Mouse (Mus musculus): ENCODE results near the gene Add2. TPM values are rescaled to one million over a fixed set of nuclear protein-coding genes. Genes with fewer than 3 reads are reported as not detected.

The Add2 gene
- polyA plus RNA-seq, 1 experiment from 2014 or later, result 94.7 TPM

DNA sequence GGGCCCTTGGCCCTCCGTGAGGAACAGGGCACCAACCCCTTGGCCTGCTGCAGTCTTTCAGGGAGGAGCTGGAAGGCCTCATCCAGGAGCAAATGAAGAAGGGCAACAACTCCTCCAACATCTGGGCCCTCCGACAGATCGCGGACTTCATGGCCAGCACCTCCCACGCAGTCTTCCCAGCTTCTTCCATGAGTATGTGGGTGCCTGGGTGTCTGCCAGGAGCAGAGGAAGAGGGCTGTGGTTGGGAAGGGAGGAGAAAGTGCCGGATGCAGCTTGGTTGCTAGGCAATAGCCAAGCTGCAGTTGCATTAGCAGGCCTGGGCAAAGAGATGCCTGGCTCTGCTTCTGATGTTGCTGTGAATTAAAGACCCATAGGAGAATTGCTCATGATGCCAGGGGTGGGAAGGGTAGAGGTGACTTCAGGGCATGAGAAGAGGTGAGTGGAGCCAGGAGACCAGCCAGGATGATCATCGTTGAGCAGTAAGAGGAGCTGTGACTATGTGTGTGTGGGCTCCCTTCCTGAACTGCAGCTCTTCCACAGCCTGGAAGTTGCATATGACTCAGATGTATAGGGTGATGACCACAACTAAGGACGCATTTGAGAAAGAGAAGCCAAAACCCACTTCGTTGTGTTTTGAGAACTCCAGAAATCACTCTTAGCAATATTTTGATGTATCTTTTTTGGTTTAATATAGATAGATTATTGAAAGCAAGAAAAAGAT, 58.5 kb downstream of the Add2 start:
- no peak; the same call in 1 of the 2 replicates for ATAC-seq (ENCODE audit: low read depth)
- peak overlapping the region; percentile 34; the same call in 1 of the 2 replicates for H3K27ac ChIP-seq (ENCODE audit: low read depth, low read length)

DNA sequence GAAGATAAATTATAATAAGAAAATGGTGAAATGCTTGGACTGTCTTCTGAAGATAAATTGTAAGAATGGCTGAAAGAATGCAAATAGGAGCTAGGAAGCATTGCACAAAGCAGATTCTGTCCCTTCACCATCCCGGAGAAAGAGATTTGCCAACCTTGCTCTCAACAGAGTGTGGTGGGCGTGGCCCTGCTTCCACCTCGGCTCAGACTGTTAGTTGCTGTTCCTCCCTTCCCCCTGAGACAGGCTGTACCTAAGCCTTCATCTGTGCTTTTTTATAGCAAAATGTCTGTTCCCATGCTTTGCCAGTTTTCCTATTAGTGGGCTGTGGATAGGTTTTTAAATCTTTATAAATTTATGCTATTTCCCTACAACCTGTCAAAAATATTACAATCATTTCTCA, 59.3 kb downstream of the Add2 start:
- Histone ChIP-seq H3K4me1 (ENCODE audit: control insufficient read depth, insufficient read depth, low read length) (0 out of 2 replicates have a peak, but pooled peaks cover 4% of the 10 kb centered on the region), H3K36me3 (ENCODE audit: control insufficient read depth, insufficient read depth, low read length) (peaks cover 14% of the 10 kb centered on the region), H3K27ac (ENCODE audit: low read depth, low read length) (no peak overlapping the region), H3K27me3 (ENCODE audit: control insufficient read depth, insufficient read depth, low read length) (no peaks in the 10 kb centered on the region), H3K9me3 (ENCODE audit: control insufficient read depth, low read length) (no peaks in the 10 kb centered on the region), H3K9ac (replicated peaks; ENCODE audit: low read depth, low read length) (no peak overlapping the region), H3K4me3 (ENCODE audit: low read depth, low read length) (no peak overlapping the region), H3K4me2 (ENCODE audit: low read depth, low read length) (no peak overlapping the region)
- 37% methylated on average over 3 of the region's 3 CpGs for WGBS
- ATAC-seq (ENCODE audit: low read depth), result no peak

More for the DNA sequence above, 58.5 kb downstream of the Add2 start:
- WGBS, result 71% methylated on average over 9 of the region's 9 CpGs
- H3K9me3 ChIP-seq (ENCODE audit: control insufficient read depth, low read length), result no peaks in the 10 kb centered on the region
- H3K9ac ChIP-seq (replicated peaks; ENCODE audit: low read depth, low read length), result no peak overlapping the region
- H3K27me3 ChIP-seq (ENCODE audit: control insufficient read depth, insufficient read depth, low read length), result no peaks in the 10 kb centered on the region
- H3K4me2 ChIP-seq (ENCODE audit: low read depth, low read length), result no peak overlapping the region
- peaks cover 12% of the 10 kb centered on the region for H3K36me3 ChIP-seq (ENCODE audit: control insufficient read depth, insufficient read depth, low read length)
- 0 out of 2 replicates have a peak, but pooled peaks cover 4% of the 10 kb centered on the region for H3K4me1 ChIP-seq (ENCODE audit: control insufficient read depth, insufficient read depth, low read length)
- no peak overlapping the region for H3K4me3 ChIP-seq (ENCODE audit: low read depth, low read length)

DNA sequence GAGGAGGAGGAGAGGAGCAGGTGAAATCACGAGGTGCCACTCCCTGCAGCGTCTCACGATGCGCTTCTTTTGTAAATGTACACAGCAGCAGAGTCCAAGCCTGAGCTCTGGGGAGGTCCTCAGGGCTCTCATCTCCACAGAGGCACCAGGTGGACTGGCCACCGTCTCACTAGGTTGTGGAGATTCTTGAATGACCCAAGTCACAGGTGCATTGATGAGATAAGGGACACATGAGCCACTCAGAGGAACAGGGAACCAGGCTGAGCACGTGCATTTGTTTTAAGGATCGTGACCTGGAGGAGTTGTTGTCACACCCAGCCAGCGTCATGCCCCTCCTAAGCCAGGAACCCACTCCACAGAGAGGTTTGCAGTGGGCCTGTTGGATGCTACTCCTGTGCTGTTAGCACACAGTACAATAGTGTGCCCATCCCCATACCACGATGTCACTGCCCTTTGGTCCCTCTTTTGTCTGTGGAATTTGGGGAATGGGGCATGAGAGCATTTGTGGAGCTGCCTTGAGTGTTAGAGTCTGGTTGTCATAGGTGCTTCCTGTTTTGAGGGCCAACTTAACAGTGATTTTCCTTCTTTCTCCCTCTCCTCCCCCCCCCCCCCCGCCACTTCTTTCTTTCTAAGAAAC, 65.8 kb downstream of the Add2 start:
- H3K4me2 ChIP-seq (ENCODE audit: low read depth, low read length), result no peak overlapping the region
- WGBS, result 79% methylated on average over 10 of the region's 10 CpGs
- no peak overlapping the region for H3K9ac ChIP-seq (replicated peaks; ENCODE audit: low read depth, low read length)
- no peak overlapping the region for H3K27ac ChIP-seq (ENCODE audit: low read depth, low read length)
- H3K27me3 ChIP-seq (ENCODE audit: control insufficient read depth, insufficient read depth, low read length), result no peaks in the 10 kb centered on the region
- no peak overlapping the region for H3K4me3 ChIP-seq (ENCODE audit: low read depth, low read length)
- no peaks in the 10 kb centered on the region for H3K9me3 ChIP-seq (ENCODE audit: control insufficient read depth, low read length)
- H3K4me1 ChIP-seq (ENCODE audit: control insufficient read depth, insufficient read depth, low read length), result no peaks in the 10 kb centered on the region
- peaks cover 24% of the 10 kb centered on the region for H3K36me3 ChIP-seq (ENCODE audit: control insufficient read depth, insufficient read depth, low read length)
- no peak for ATAC-seq (ENCODE audit: low read depth)

DNA sequence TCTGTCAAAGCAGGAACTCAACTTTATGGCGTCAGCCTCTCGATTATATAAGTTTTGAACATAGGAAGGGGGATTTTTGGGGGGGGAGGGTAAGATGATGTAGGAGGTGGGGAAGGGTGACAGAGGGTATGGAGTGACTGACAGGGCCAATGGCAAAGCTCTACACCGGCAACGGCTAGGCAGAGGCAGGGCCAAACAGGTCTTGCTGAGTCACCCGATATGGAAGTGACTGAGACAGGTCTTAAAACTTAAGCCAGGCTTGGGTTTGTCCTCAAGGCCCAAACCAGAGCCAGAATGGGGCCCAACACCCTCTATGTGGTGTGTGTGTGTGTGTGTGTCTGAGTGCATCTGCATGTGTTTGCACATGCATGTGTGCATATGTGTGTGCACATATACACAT, 67.0 kb downstream of the Add2 start:
- H3K36me3 ChIP-seq (ENCODE audit: control insufficient read depth, insufficient read depth, low read length), result peaks cover 24% of the 10 kb centered on the region
- no peak for ATAC-seq (ENCODE audit: low read depth)
- 86% methylated on average over 5 of the region's 5 CpGs for WGBS

DNA sequence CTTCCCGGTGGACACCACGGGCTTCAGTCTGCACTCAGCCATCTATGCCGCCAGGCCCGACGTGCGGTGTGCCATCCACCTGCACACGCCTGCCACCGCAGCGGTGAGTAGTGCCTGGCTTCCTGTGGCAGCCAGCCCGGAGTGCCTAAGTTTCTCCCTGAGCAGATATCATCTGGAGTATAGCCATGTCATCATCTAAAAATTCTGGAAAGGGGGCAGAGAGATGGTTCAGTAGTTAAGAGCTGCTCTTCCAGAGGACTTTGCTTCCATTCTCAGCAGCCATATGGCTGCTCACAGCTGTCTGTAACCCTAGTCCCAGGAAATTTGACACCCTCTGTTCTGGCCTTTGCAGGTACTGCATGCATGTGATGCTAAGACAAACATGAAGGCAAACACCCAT, 68.3 kb downstream of the Add2 start:
- H3K27me3 ChIP-seq (ENCODE audit: control insufficient read depth, insufficient read depth, low read length), result no peaks in the 10 kb centered on the region
- H3K4me2 ChIP-seq (ENCODE audit: low read depth, low read length), result no peak overlapping the region
- H3K9me3 ChIP-seq (ENCODE audit: control insufficient read depth, low read length), result no peaks in the 10 kb centered on the region
- no peak overlapping the region for H3K27ac ChIP-seq (ENCODE audit: low read depth, low read length)
- H3K36me3 ChIP-seq (ENCODE audit: control insufficient read depth, insufficient read depth, low read length), result peaks cover 33% of the 10 kb centered on the region
- no peak overlapping the region for H3K4me3 ChIP-seq (ENCODE audit: low read depth, low read length)
- no peak overlapping the region for H3K9ac ChIP-seq (replicated peaks; ENCODE audit: low read depth, low read length)
- no peak for ATAC-seq (ENCODE audit: low read depth)
- WGBS, result 95% methylated on average over 10 of the region's 10 CpGs
- H3K4me1 ChIP-seq (ENCODE audit: control insufficient read depth, insufficient read depth, low read length), result no peaks in the 10 kb centered on the region

More for the DNA sequence above, 67.0 kb downstream of the Add2 start:
- no peaks in the 10 kb centered on the region for H3K4me1 ChIP-seq (ENCODE audit: control insufficient read depth, insufficient read depth, low read length)
- H3K9ac ChIP-seq (replicated peaks; ENCODE audit: low read depth, low read length), result no peak overlapping the region
- H3K4me2 ChIP-seq (ENCODE audit: low read depth, low read length), result no peak overlapping the region
- no peak overlapping the region for H3K4me3 ChIP-seq (ENCODE audit: low read depth, low read length)
- no peaks in the 10 kb centered on the region for H3K9me3 ChIP-seq (ENCODE audit: control insufficient read depth, low read length)
- H3K27ac ChIP-seq (ENCODE audit: low read depth, low read length), result no peak overlapping the region
- no peaks in the 10 kb centered on the region for H3K27me3 ChIP-seq (ENCODE audit: control insufficient read depth, insufficient read depth, low read length)

DNA sequence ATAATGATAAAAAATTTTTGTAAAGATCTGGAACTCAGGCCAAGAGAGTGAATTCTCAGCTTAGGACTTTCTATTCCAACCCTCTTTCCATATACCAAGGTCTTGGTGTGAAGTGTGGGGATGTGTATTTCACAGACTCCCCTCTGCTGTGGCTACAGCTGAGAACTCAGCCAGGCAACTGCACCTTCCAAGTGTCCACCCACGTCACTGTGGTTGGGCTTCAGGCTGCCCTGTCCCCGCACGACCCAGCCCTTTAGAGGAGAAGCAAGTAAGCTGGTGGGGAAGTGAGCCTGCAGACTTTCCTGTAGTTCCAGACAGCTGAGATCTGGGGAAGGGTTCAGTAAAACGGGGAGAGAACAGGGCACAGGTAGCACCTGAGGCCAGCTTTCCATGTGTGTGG, 68.7 kb downstream of the Add2 start:
- 78% methylated on average over 4 of the region's 4 CpGs for WGBS
- Histone ChIP-seq H3K36me3 (ENCODE audit: control insufficient read depth, insufficient read depth, low read length) (peaks cover 37% of the 10 kb centered on the region), H3K27ac (ENCODE audit: low read depth, low read length) (no peak overlapping the region), H3K4me3 (ENCODE audit: low read depth, low read length) (no peak overlapping the region), H3K27me3 (ENCODE audit: control insufficient read depth, insufficient read depth, low read length) (no peaks in the 10 kb centered on the region), H3K9me3 (ENCODE audit: control insufficient read depth, low read length) (no peaks in the 10 kb centered on the region), H3K4me2 (ENCODE audit: low read depth, low read length) (no peak overlapping the region), H3K9ac (replicated peaks; ENCODE audit: low read depth, low read length) (no peak overlapping the region), H3K4me1 (ENCODE audit: control insufficient read depth, insufficient read depth, low read length) (no peaks in the 10 kb centered on the region)
- no peak for ATAC-seq (ENCODE audit: low read depth)

DNA sequence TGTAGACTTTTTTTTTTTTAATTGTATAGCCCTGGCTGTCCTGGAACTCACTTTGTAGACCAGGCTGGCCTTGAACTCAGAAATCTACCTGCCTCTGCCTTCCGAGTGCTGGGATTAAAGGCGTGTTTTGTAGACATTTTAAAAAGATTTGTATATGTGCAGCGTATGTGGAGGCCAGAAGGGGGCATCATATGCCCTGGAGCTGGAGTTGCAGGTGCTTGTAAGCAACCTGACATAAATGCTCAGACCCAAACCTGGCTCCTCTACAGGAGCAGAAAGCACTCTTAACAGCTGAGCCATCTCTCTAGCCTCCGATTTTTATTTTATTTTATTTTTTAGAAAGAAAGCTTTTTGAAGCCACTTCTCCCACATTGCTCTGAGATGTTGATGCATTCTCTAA, 70.5 kb downstream of the Add2 start:
- Histone ChIP-seq H3K9ac (replicated peaks; ENCODE audit: low read depth, low read length) (no peak overlapping the region), H3K4me1 (ENCODE audit: control insufficient read depth, insufficient read depth, low read length) (0 out of 2 replicates have a peak, but pooled peaks cover 3% of the 10 kb centered on the region), H3K36me3 (ENCODE audit: control insufficient read depth, insufficient read depth, low read length) (peaks cover 40% of the 10 kb centered on the region), H3K4me3 (ENCODE audit: low read depth, low read length) (no peak overlapping the region), H3K27me3 (ENCODE audit: control insufficient read depth, insufficient read depth, low read length) (no peaks in the 10 kb centered on the region), H3K27ac (ENCODE audit: low read depth, low read length) (no peak overlapping the region), H3K4me2 (ENCODE audit: low read depth, low read length) (no peak overlapping the region), H3K9me3 (ENCODE audit: control insufficient read depth, low read length) (no peaks in the 10 kb centered on the region)
- WGBS, result 88% methylated on average over 4 of the region's 4 CpGs
- no peak for ATAC-seq (ENCODE audit: low read depth)

DNA sequence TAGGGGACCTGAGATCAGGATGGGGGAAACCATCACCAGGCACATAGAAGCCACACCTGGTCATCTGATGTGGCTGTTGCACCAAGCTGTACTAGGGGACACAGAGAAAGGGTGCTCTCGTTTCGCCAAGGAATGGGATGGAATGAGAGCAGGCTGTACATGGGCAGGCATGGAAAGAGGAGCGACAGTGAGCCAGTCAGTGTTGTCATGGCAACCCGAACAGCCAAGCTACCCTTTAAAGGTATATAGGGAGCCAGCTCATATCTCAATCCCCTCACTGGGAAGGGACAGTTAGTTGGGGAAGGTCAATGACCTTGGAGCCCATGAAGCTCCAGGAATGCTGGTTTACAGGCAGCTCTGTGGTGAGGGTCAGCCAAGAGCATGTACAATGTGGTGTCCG, 73.0 kb downstream of the Add2 start:
- no peak for ATAC-seq (ENCODE audit: low read depth)
- WGBS, result 70% methylated on average over 5 of the region's 5 CpGs
- Histone ChIP-seq H3K4me1 (ENCODE audit: control insufficient read depth, insufficient read depth, low read length) (0 out of 2 replicates have a peak, but pooled peaks cover 3% of the 10 kb centered on the region), H3K9ac (replicated peaks; ENCODE audit: low read depth, low read length) (no peak overlapping the region), H3K27ac (ENCODE audit: low read depth, low read length) (no peak overlapping the region), H3K9me3 (ENCODE audit: control insufficient read depth, low read length) (no peaks in the 10 kb centered on the region), H3K4me3 (ENCODE audit: low read depth, low read length) (no peak overlapping the region), H3K36me3 (ENCODE audit: control insufficient read depth, insufficient read depth, low read length) (peaks cover 35% of the 10 kb centered on the region), H3K27me3 (ENCODE audit: control insufficient read depth, insufficient read depth, low read length) (no peaks in the 10 kb centered on the region), H3K4me2 (ENCODE audit: low read depth, low read length) (no peak overlapping the region)

DNA sequence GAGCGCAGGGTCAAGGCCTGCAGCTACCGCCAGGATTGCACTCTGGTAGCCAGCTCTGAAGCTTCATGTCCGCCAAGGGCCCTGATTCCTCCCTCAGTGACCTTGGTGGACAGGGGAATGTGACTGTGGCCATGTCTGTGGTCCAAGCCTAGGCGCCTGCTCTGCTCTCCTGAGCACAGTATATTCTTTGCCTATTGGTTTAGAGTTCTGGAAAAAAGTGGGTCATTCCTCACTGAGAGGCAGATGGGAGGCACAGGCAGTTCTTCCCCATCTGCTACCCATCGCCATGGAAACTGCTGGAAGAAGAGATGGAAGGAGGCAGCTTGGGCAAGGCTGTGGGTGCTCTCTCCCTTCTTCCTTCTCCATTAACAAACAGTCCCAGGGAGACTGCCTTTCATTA, 74.4 kb downstream of the Add2 start:
- H3K4me1 ChIP-seq (ENCODE audit: control insufficient read depth, insufficient read depth, low read length), result 0 out of 2 replicates have a peak, but pooled peaks cover 3% of the 10 kb centered on the region
- peaks cover 32% of the 10 kb centered on the region for H3K36me3 ChIP-seq (ENCODE audit: control insufficient read depth, insufficient read depth, low read length)
- H3K27ac ChIP-seq (ENCODE audit: low read depth, low read length), result no peak overlapping the region
- no peak overlapping the region for H3K4me2 ChIP-seq (ENCODE audit: low read depth, low read length)
- no peak overlapping the region for H3K4me3 ChIP-seq (ENCODE audit: low read depth, low read length)
- H3K27me3 ChIP-seq (ENCODE audit: control insufficient read depth, insufficient read depth, low read length), result no peaks in the 10 kb centered on the region
- no peak overlapping the region for H3K9ac ChIP-seq (replicated peaks; ENCODE audit: low read depth, low read length)
- H3K9me3 ChIP-seq (ENCODE audit: control insufficient read depth, low read length), result no peaks in the 10 kb centered on the region
- WGBS, result 70% methylated on average over 5 of the region's 5 CpGs
- peak; percentile 41; the same call in 1 of the 2 replicates for ATAC-seq (ENCODE audit: low read depth)

Data from neural tube, embryonic 14.5 days (tissue).